Mouse (Mus musculus) frontal cortex, postnatal 25 days (tissue): ENCODE results near the gene Hprt.
"Not testable (repeated sequence)": the region's sequence is repeated elsewhere in the genome, so short reads cannot be mapped to it uniquely, and the experiment has no call there.

Experiments
- DNase-seq, 2 experiments: peaks; one replicate each; pipeline ENCODE4 v3.0.0; 2022; ENCODE audit warnings: low spot score in 2 of 2

Gene Hprt

DNA sequence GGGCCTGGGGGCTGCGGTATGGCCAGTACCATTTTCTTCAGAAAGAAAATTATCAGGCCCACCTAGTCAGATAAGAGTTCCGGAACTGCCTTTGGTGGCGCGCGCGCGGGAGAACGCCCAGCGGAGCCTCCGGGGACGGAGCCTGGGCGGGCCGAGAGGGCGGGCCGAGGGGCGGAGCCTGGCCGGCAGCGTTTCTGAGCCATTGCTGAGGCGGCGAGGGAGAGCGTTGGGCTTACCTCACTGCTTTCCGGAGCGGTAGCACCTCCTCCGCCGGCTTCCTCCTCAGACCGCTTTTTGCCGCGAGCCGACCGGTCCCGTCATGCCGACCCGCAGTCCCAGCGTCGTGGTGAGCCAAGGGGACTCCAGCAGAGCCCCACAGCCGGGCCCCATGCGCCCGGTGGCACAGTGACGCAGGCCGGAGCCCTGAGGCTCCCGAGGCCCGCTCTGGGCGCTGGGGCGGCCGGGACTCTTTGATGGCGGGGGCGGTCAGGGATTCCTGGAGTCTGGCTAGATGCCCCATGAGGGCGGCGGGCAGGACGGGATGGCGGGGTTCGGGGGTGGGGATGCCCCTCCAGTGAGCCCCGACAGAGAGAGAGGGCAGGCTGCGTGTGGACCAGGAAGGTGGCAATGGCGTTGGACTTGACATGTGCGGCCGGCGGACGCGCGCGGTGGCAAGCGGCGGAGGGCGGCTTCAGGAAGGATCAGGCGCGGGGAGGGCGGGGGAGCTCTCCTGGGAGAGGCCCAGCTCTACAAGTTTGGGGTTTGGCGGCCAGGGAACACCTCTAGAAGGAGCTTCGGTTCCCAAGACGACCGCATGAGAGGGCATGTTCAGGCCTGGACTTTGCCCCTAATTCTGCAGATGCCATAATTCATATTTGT, at the start of gene Hprt:
TSS of gene Hprt (plus strand) at position 233 of the 879 bp plus-strand sequence.
- DNase-seq = peak; percentile 46 to 57

DNA sequence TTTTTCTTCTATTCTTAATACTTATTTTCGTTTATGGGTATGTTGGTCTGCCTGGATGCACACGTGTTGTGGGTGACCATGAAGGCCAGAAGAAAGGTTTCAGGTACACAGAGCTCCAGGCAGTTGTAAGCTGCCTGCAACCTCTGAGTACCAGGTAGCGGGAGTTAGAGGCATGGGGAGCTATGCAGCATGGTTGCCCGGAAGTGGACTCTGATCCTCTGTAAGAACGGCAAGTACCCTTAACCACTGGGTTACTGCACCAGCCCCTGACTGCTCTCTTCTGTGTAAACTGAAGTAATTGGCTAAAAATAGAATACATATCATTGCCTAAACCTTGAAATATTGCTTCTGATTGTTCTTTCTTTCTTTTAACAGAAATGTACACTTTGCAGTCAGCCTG, 42.4 kb upstream of the Hprt start:
- DNase-seq = no peak

DNA sequence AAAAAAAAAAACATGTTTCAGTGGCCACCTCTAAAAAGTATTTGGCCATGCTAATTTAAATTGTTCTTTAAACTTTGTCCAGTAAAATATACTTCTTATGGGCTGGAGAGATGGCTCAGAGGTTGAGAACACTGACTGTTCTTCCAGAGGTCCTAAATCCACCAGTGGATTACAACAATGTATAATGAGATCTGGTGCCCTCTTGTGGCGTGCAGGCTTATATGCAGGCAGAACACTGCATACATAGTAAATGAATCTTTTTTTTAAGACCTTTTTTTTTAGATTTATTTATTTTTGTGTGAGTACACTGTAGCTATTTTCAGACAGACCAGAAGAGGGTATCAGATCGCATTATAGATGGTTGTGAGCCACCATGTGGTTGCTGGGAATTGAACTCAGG, 38.2 kb upstream of the Hprt start:
- DNase-seq = no peak

DNA sequence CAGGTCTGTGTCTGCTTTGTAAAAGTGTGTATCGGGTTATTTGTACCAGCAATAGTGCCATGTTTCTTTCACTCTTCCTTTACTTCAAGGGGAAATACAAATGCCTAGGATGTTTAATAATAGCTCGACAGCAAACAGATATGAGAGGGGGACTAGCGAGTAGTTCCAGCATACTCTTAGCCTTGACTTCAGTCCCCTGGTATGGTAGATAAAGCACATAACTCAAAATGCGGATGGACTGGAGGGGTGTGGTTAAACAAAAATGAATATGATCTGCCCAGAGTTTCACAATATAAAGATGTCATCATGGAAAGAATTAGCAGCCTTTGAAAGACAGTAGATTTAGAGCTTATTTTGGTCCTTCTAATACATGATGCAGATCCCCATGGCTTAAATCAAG, 31.0 kb upstream of the Hprt start:
- DNase-seq = no peak

DNA sequence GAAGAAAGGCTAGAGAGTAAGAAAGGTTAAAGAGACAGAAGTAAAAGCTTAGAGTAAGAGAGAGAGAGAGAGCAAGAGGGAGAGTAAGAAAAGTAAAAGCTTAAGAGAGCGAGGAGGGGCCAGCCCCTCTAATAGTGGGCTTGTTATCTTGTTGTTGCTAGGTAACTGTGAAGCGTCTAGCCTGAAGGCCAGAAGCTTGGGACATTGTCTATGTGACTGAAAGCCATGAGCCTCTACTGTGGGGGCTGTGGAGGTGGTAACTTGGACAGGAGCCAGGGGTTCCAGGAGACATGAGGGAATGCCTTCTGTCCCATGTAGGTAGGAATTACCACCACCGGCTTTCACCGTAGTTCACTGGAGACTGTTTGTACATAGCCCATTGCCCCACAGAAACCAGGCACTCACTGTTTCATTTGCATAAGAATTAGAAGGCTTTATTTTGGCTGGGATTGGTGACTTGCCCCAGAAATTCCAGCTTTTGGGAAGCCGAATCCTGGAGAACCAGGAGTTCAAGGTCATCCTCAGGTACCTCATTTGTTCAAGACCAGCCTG, 26.3 kb upstream of the Hprt start:
- no peak for DNase-seq

DNA sequence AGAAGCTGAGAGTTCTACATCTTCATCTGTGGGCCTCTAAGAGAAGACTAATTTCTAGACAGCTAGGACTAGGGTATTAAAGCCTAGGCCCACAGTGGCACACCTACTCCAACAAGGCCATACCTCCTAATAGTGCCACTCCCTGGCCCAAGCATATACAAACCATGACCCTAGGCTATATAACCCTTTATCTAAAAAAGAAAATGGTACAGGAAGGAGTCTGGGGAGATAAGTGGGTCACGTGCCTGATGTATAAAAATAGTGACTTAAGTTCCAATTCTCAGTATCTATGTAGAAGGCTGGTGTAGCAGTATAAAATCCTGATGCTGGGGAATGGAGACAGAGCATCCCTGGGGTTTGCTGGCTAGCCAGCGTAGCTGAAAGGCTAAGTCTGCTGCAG, 22.8 kb upstream of the Hprt start:
- no peak for DNase-seq

DNA sequence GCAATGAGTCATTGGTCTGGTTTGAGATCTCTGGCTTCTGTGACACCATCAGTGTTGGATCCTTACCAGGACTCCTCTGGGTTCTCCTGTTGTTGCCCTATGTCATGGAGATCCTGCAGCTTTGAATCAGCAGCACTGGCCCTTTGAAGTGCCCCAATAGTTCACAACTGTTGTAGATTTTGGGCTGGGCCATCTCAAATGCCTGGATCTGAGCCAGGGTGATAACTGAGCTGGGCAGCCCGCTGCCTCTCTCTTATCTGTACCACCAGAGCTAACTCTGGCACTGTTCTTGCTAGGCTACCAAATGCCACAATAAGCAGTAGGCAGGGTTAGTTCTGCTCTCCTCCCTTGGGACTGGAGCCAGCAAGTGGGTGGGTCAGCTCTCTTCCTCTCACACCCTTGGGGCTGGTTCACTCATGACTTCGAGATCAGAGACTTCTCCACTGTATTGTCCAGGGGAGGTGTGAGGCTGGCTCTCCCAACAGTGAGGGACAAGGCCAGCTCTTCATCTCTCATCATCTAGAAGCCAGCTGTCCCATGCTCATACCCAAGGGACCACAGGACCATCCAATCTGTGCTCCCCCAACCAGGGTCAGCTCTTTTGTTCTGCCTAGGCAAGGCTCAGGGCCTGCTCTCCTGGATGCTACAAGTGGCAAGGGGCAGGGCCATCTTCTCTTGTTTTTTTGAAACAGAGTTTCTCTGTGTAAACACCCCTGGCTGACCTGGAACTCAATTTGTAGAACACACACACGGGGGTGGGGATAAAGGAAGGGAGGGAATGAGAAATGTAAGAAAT, 16.5 kb upstream of the Hprt start:
- DNase-seq = no peak

DNA sequence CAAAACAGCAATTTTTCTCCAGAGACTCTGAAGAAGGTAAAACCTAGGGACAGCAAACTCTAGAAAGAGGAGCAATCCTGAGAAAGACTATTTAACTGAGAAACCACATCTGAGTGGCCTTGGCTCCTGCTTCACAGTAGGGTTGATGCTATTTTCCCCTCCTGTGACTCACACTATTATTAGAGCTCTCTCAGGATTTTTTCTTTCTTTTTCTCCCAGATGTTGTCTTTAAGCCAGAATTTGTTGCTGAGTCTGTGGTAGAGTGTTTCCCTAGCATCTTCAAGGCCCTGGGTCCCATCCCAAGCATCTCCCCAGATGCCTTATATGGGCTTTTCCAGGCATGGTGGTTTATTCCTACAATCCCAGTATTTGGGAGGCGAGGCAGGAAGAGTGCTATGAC, 15.8 kb upstream of the Hprt start:
- DNase-seq = no peak

DNA sequence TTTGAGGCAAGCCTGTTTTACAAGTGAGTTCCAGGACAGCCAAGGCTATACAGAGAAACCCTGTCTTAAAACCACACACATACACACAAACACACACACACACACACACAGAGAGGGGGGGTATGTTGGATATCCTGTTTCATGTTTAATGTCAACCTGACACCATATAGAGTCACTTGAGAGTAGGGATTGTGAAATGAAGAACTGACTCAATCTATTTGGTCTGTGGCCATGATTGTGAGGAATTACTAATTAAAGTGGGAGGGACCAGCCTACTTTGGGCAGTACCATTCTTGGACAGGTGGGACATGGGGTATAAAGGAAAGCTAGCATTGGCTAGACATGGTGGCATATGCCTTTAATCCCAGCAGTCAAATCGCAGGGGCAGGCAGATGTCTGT, 15.3 kb upstream of the Hprt start:
- no peak for DNase-seq

DNA sequence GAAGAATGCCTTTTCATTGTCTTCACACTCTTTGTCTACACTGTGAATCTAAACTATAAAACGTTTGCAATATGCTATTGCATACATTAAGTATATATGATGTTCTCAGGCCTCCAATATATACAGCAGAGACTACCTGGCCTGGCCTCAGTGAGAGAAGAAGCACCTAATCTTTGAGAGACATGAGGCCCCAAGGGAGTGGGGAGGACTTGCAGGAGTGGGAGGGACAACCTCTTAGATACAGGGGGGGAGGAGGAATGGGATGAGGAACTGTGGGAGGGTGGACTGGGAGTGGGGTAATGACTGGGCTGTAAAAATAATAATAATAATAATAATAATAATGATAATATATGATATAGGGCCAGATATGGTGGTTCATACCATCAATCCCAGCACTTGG, 9.4 kb upstream of the Hprt start:
- no peak for DNase-seq

DNA sequence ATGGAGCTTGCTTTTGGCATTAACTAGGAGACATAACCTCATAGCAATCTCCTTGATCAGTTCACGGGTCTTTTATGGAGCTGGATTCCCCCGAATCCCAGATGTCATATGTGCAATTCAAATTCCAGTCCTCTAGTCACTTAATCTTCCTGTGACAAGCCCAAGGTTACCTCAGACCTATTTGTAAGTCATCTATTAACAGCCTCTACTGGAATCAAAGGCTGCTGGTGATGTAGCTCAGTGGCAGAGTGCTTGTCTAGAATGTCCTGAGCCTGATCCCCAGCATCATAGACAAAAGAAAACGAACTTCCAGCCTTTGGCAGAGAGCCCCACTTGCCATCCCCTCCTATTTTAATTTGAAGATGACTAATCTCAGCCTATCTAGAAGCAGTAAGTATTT, 6.6 kb upstream of the Hprt start:
- DNase-seq = no peak

DNA sequence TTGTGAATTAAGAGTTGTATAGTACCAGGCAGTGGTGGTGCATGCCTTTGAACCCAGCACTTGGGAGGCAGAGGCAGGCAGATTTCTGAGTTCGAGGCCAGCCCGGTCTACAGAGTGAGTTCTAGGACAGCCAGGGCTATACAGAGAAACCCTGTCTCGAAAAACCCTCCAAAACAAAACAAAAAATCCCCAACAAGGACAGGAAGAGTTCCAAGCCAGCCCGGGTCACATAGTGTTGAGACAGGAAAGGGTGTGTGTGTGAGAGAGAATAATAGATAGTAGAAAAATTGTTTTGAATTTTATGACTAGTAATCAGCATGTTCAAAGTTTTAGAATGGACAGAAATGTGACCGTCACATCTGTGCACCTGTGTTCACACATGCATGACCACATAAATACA, 6.8 kb downstream of the Hprt start:
- DNase-seq = not testable (repeated sequence)

DNA sequence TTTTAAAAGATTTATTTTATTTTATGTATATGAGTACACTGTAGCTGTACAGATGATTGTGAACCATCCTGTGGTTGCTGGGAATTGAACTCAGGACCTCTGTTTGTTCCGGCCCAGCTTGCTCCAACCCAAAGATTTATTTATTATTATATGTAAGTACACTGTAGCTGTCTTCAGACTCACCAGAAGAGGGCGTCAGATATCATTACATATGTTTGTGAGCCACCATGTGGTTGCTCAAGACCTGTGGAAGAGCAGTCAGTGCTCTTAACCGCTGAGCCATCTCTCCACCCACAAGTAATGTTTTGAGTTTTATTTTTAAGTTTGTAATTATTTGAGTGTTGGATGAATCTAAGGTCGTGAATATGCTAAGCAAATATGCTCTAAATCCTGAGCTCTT, 16.9 kb downstream of the Hprt start:
- DNase-seq = not testable (repeated sequence)

DNA sequence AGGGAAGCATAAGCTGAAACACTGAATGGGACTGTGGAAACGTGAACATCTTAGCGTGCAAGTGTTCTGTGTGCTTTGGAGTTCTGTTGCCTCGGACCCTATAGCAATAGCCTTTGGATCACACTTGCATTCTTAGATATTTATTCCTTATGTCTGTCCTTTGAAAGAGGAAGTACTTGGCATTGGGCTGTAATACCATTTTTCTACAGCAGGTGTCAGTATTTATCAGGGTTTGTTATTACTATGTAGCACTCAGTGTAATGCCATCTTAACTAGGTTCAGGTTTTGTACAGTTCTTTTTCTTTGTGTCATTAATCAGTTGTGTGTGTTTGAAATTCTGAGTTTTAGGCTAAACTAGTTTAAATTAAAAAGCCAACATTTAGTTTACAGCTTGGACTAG, 18.1 kb downstream of the Hprt start:
- no peak for DNase-seq

DNA sequence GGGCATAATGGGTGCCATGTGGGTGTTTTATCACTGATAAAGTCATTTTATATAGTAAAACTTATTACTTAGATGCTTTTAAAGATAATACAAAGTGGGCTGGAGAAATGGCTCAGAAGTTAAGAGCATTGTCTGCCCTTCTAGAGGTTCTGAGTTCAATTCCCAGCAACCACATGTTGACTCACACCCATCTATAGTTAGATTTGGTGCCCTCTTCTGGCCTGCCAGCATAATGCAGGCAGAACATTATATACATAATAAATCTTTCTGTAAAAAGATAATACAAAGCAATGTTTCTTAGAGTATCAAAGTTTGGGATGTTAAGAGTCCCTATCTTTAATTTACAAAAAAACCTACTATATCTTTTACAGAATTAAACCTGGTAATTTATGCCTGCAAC, 27.6 kb downstream of the Hprt start:
- DNase-seq = no peak

DNA sequence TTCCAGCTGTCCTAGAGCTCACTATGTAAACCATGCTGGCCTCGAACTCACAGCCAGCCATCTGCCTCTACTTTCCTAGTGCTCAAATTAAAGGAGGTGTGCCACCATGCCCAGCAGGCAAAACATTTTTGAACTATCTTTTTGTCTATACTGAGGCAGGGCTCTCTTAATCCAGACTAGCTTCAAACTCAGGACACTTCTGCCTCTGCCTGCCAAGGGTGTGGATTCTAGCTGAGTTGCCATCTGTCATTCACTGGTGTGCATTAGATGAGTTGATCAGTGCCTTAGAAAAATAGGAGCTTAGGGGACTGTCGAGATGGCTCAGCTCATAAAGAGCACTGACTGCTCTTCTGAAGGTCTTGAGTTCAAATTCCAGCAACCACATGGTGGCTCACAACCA, 35.1 kb downstream of the Hprt start:
- DNase-seq = no peak

DNA sequence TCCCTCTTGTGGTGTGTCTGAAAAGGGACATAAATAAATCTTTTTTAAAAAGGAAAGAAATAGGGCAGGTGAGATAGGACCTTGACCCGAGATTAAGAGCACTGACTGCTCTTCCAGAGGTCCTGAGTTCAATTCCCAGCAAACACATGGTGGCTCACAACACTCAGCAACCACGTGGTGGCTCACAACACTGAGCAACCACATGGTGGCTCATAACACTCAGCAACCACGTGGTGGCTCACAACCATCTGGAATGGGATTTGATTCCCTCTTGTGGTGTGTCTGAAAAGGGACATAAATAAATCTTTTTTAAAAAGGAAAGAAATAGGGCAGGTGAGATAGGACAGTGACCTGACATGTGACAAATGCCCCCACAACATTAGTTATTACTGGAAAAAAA, 36.3 kb downstream of the Hprt start:
- DNase-seq = not testable (repeated sequence)

DNA sequence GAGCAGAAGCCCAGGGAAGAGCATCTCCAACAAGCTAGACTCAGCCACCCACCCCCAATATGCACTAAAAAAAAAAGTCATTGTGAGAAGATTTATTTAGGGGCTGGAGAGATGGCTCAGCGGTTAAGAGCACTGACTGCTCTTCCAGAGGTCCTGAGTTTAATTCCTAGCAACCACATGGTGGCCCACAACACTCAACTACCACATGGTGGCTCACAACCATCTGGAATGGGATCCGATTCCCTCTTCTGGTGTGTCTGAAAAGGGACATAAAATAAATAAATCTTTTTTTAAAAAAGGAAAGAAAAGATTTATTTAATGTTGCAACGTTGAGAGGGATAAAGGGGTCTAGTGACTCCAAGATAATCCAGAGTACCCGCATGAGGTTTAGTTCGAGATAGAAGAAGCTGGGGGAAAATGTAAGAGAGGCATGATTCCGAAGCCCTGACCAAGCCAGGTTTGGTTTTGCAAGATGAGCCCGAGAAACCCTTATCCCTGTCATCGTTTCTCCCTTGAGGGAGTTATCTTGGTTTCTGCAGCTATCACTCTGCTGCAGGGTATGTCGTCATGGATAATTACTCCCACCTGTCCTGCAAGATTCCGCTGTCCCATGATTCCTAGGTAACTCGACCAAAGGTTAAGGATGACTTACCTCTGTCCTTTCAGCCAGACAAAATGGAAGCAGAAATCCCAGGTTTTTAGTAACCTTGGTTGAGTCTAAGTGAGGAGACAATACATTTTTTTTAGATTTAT, 37.7 kb downstream of the Hprt start:
- no peak for DNase-seq

DNA sequence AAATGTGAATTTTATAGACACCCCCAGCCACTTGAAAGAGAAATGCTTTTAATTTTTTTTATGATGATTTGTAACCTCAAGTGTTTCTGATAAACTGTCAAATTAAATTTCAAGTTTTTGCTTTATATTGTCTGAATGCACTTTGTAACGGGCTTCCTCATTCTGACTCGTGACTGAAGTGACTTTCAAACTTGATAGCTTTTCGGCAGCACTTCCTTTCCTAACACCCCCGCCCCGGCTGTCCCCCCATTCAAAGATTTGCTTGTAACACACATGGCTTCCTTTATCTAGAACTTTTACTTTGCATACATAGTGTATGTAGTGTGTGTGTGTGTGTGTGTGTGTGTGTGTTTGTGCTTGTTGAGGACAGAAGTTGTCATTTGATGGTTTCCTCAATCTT, 41.6 kb downstream of the Hprt start:
- DNase-seq = no peak

DNA sequence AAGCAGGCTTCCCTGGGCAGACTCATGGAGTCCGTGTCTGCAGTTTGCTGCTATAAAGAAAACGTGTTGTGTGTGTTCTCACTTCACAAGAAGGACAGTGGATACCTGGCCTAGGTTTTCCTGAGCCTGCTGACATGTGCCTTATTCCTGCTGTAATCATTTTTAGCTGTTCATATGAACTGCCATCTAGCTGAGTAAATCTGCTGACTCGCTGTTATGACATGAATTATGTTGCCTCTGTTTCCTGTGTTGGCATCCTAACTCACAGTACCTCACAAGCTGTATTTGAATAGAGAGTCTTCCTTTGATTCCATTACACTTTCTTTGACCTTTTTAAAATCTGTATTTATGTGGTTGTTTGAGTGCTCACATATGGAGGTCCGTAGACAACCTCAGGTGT, 50.3 kb downstream of the Hprt start:
- no peak for DNase-seq

DNA sequence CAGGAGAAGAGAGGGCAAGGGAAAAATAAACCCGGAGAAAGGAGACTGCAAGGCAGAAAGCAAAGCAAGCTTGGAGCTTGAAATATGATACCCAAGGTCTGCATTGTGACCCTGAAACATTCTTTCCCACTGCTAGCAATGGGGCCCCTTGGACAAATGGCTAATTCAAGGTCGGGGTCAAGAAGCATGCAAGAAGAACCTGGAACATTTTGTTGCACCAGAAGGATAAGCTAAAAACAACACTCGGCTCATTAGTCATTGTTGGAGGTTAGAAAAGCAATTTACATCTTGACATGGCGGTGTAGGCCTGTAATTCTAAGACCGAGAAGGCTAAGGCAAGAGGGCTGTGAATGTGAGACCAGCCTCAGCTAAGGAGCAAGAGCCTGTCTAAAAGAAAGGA, 51.7 kb downstream of the Hprt start:
- DNase-seq = no peak

DNA sequence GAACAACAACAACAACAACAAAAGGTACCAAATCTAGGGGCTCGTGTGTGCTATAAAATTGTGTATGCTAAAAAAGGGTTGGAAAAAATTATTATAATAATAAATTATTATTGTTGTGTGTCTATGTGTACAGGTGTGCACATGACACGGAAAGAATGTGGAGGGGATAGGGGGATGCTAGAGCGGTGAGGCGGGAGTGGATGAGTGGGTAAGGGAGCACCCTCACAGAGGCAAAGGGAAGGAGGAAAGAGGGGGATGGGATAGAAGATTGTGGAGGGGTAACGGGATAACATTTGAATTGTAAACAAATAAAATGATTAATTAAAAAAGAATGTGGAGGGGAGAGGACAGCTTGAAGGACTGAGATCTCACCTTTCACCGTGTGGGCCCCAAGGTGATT, 52.2 kb downstream of the Hprt start:
- DNase-seq = no peak
